Mouse (Mus musculus) heart, postnatal 0 days (tissue): Measurements from ENCODE around the gene Lrg1.

Experiments
- CTCF ChIP-seq: IDR thresholded peaks from 2 replicates; pipeline ENCODE4 v1.5.1; 2016; ENCODE audit warnings: antibody characterized with exemption, control low read depth, low read depth
- EP300 ChIP-seq: IDR thresholded peaks from 2 replicates; pipeline ENCODE4 v1.6.1; 2016; ENCODE audit warnings: antibody characterized with exemption, low read depth

GRCm38 (mm10) chr17:56159729-56160128 lies 37.9 kb upstream of the Lrg1 start:
- peak; percentile 81 for TF ChIP-seq CTCF
- no peak for TF ChIP-seq EP300
